Mouse (Mus musculus) left cerebral cortex, adult 11 months (tissue): ENCODE results near the gene Cib4.

ENCODE experiments used
- DNase-seq: peaks from one replicate; pipeline ENCODE4 v3.0.0; 2022; ENCODE audit warnings: low spot score

The Cib4 gene

GRCm38 (mm10) chr5:30571820-30572219 lies 26.2 kb upstream of the Cib4 start:
- no peak for DNase-seq

- no peak for DNase-seq
Observed at GRCm38 (mm10) chr5:30568479-30568878, 22.8 kb upstream of the Cib4 start.

GRCm38 (mm10) chr5:30559986-30560493 lies 14.4 kb upstream of the Cib4 start:
- no peak for DNase-seq

GRCm38 (mm10) chr5:30559421-30559820 lies 13.8 kb upstream of the Cib4 start:
- DNase-seq = no peak

GRCm38 (mm10) chr5:30556284-30556683 lies 10.6 kb upstream of the Cib4 start:
- DNase-seq = no peak

- no peak for DNase-seq
Observed at GRCm38 (mm10) chr5:30554981-30555380, 9.3 kb upstream of the Cib4 start.

- DNase-seq = no peak
Observed at GRCm38 (mm10) chr5:30553936-30554335, 8.3 kb upstream of the Cib4 start.

GRCm38 (mm10) chr5:30552006-30552405 lies 6.4 kb upstream of the Cib4 start:
- no peak for DNase-seq

GRCm38 (mm10) chr5:30551022-30551638 lies 5.5 kb upstream of the Cib4 start:
- no peak for DNase-seq

- no peak for DNase-seq
Observed at GRCm38 (mm10) chr5:30550334-30551021, 4.8 kb upstream of the Cib4 start.

GRCm38 (mm10) chr5:30548681-30549080 lies 3.0 kb upstream of the Cib4 start:
- no peak for DNase-seq

- no peak for DNase-seq
Observed at GRCm38 (mm10) chr5:30536051-30536570, 9.5 kb downstream of the Cib4 start.

GRCm38 (mm10) chr5:30534637-30535036 lies 11.0 kb downstream of the Cib4 start:
- DNase-seq = no peak

GRCm38 (mm10) chr5:30528906-30529305 lies 16.7 kb downstream of the Cib4 start:
- no peak for DNase-seq

GRCm38 (mm10) chr5:30527129-30527528 lies 18.5 kb downstream of the Cib4 start:
- DNase-seq = no peak

- no peak for DNase-seq
Observed at GRCm38 (mm10) chr5:30525920-30526836, 19.5 kb downstream of the Cib4 start.

- DNase-seq = no peak
Observed at GRCm38 (mm10) chr5:30524213-30524612, 21.4 kb downstream of the Cib4 start.

- DNase-seq = no peak
Observed at GRCm38 (mm10) chr5:30523131-30523530, 22.5 kb downstream of the Cib4 start.

GRCm38 (mm10) chr5:30522406-30522805 lies 23.2 kb downstream of the Cib4 start:
- no peak for DNase-seq

- DNase-seq = no peak
Observed at GRCm38 (mm10) chr5:30520214-30520732, 25.4 kb downstream of the Cib4 start.

- no peak for DNase-seq
Observed at GRCm38 (mm10) chr5:30519494-30519893, 26.1 kb downstream of the Cib4 start.

- no peak for DNase-seq
Observed at GRCm38 (mm10) chr5:30518547-30518946, 27.1 kb downstream of the Cib4 start.
